Mouse (Mus musculus): Measurements from ENCODE around the gene Kptn.

- no peak for TF ChIP-seq CTCF (conservative IDR thresholded peaks at IDR 0.05; ENCODE audit: low read length)
- TF ChIP-seq POU5F1 (IDR thresholded peaks at IDR 0.05; ENCODE audit: borderline replicate concordance, low read length): no peak
Measured at GRCm38 (mm10) chr7:16134951-16135392, 15.3 kb downstream of the Kptn start.

All from E14TG2a.4 (cell line).